Mouse (Mus musculus) heart, adult 10 weeks (tissue): ENCODE measurements around the gene Cant1. TPM values are rescaled to one million over a fixed set of nuclear protein-coding genes. Genes with fewer than 3 reads are reported as not detected.

ENCODE experiments used
- polyA plus RNA-seq: library from polyadenylated mRNA; stranded (reverse); fragments of 350-450 nt; fragmentation: Illumina TruSeq; extraction: RNeasy Lipid Tissue Mini Kit (QIAGEN cat#74804); gene quantifications from one replicate; pipeline ENCODE4 v1.2.3, GENCODE M21; 2014; ENCODE audit warnings: low read depth, low replicate concordance

Gene Cant1
- polyA plus RNA-seq, result 20.4 TPM

GRCm38 (mm10) chr11:118418834-118419504 is at the start of gene Cant1:
TSS of gene Cant1 (minus strand) at chr11:118419086.

DNA sequence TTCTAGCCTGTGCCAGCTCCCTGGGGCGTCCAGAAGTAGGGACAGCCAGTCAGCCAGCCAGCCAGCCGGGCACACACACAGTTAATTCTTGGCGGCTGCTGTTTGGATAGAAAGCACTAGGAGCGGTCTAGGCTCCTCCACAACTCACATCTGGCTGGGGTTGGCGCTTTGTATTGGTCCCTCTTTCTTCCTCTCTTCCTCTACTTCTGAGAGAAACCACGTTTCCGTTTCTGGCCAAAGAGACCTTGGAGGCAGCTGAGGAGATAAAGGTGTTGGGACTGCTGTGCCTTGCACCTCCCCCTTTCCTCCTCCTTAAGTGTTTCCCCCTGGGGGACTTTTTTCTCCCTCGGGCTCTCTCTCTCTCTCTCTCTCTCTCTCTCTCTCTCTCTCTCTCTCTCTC is 9.1 kb upstream of the Cant1 start, which contains the start of gene C1qtnf1:
C1qtnf1 (plus strand) TSS at position 218 of the 400 bp plus-strand sequence.

GRCm38 (mm10) chr11:118401760-118402280 is 17.1 kb downstream of the Cant1 start, which contains the start of gene Lgals3bp:
TSS of gene Lgals3bp (minus strand) at chr11:118402092.

Other genes with a start within 250 kb of the Cant1 start
- 49.4 TPM for gene Cyth1, start 170.5 kb downstream of the Cant1 start, polyA plus RNA-seq
- gene Usp36, start 128.8 kb downstream of the Cant1 start, polyA plus RNA-seq, result 14.6 TPM
- not detected for gene Cep295nl, start 76.6 kb downstream of the Cant1 start, polyA plus RNA-seq
- gene Timp2, start 63.3 kb downstream of the Cant1 start, polyA plus RNA-seq, result 77.9 TPM
- gene Lgals3bp, start 17.0 kb downstream of the Cant1 start, polyA plus RNA-seq, result 35.1 TPM
- gene C1qtnf1, start 9.1 kb upstream of the Cant1 start, polyA plus RNA-seq, result 14.2 TPM
- 4.7 TPM for gene Engase, start 57.7 kb upstream of the Cant1 start, polyA plus RNA-seq